Mouse (Mus musculus): ENCODE measurements around the gene Vcl. TPM values are rescaled to one million over a fixed set of nuclear protein-coding genes. Genes with fewer than 3 reads are reported as not detected.

The Vcl gene
- total RNA-seq (2015) (149 and 152 TPM in 2 replicates), total RNA-seq (2017) (117 and 128 TPM in 2 replicates)

GRCm38 (mm10) chr14:20928848-20929745, at the start of gene Vcl:
Gene Vcl (plus strand): TSS chr14:20929398.
- peak; percentile 83 for ATAC-seq (ENCODE audit: poor library complexity, severe bottlenecking)

- peak; percentile 37; the same call in 1 of the 2 replicates for ATAC-seq (ENCODE audit: poor library complexity, severe bottlenecking)
These were observed 44.5 kb upstream of the Vcl start for GRCm38 (mm10) chr14:20884691-20885090.

GRCm38 (mm10) chr14:20885091-20885888, 43.9 kb upstream of the Vcl start:
- ATAC-seq (ENCODE audit: poor library complexity, severe bottlenecking) = peak; percentile 80

- ATAC-seq (ENCODE audit: poor library complexity, severe bottlenecking) = no peak
These were observed 42.9 kb upstream of the Vcl start for GRCm38 (mm10) chr14:20886266-20886665.

- no peak for ATAC-seq (ENCODE audit: poor library complexity, severe bottlenecking)
These were observed 41.6 kb upstream of the Vcl start for GRCm38 (mm10) chr14:20887541-20888085.

- peak; percentile 38; the same call in 1 of the 2 replicates for ATAC-seq (ENCODE audit: poor library complexity, severe bottlenecking)
These were observed 37.2 kb upstream of the Vcl start for GRCm38 (mm10) chr14:20891941-20892402.

GRCm38 (mm10) chr14:20893815-20894214, 35.4 kb upstream of the Vcl start:
- ATAC-seq (ENCODE audit: poor library complexity, severe bottlenecking) = no peak

GRCm38 (mm10) chr14:20901267-20901666, 27.9 kb upstream of the Vcl start:
- no peak for ATAC-seq (ENCODE audit: poor library complexity, severe bottlenecking)

- no peak for ATAC-seq (ENCODE audit: poor library complexity, severe bottlenecking)
These were observed 26.1 kb upstream of the Vcl start for GRCm38 (mm10) chr14:20903137-20903536.

- peak; percentile 88 for ATAC-seq (ENCODE audit: poor library complexity, severe bottlenecking)
These were observed 17.4 kb upstream of the Vcl start for GRCm38 (mm10) chr14:20911811-20912210.

- ATAC-seq (ENCODE audit: poor library complexity, severe bottlenecking) = no peak
These were observed 14.8 kb upstream of the Vcl start for GRCm38 (mm10) chr14:20914415-20914814.

- ATAC-seq (ENCODE audit: poor library complexity, severe bottlenecking) = no peak; the same call in 1 of the 2 replicates
These were observed 12.3 kb upstream of the Vcl start for GRCm38 (mm10) chr14:20916625-20917612.

- 0 out of 2 replicates have a peak, but pooled peaks have one; percentile 17 for ATAC-seq (ENCODE audit: poor library complexity, severe bottlenecking)
These were observed 5.0 kb upstream of the Vcl start for GRCm38 (mm10) chr14:20924071-20924789.

GRCm38 (mm10) chr14:20927470-20928307, 1.5 kb upstream of the Vcl start:
- ATAC-seq (ENCODE audit: poor library complexity, severe bottlenecking) = peak; percentile 34

- peak; percentile 10 for ATAC-seq (ENCODE audit: poor library complexity, severe bottlenecking)
These were observed 901 bp upstream of the Vcl start for GRCm38 (mm10) chr14:20928308-20928685.

- 0 out of 2 replicates have a peak, but pooled peaks have one; percentile 11 for ATAC-seq (ENCODE audit: poor library complexity, severe bottlenecking)
These were observed 726 bp downstream of the Vcl start for GRCm38 (mm10) chr14:20929814-20930434.

- no peak for ATAC-seq (ENCODE audit: poor library complexity, severe bottlenecking)
These were observed 1.5 kb downstream of the Vcl start for GRCm38 (mm10) chr14:20930481-20931391.

Data from megakaryocyte, adult 5-6 weeks (primary cell).